In the genomic region with DNA sequence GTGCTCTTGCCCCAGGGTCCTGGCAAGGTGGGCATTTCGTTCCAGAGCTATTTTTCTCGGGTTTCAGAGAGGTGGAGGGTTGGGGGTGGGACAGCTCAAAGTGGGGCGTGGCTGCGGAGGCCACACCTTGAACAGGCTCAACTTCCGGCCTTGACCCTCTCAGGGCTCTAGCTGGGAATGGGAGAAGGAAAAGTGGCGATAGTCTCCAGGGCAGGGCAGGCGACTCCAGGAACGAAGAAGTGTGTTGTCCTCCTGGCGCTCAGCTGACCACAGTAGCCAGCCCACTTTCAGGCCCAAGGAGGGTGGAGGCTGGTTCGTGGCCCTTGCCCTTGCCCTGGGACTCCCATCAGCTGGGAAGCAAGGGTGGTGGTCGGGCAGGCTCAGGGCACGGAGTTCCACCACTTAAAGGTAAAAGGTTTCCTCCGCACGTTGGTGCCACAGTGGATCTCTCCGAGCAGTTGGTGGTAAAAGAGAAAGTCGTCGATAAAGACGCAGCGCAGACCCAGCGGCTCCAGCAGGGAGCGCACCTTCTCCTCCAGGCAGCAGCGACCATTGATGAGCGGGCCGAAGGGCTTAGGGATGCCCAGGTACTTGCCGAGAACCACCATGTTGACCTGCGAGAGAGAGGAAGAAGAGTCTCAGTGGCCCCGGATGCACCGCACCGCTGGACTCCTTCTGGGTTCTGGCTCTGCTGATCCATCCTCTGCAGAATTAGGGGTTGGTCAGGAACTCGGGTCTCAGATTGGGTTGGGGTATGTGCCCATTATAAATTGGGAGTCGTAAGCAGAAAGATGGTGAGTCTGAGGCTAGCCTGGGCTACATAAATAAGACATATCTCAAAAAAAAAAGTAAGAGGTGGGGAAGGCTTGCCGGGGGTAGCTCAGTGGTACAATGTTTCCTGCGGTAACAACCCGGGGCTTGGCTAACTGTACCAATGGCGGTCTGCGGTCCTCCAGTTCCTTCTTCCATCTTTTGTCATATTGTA, we compare ENCODE assay signal across 8 mouse cellular contexts. TPM values are rescaled to one million over a fixed set of nuclear protein-coding genes. Genes with fewer than 3 reads are reported as not detected.
DNase-seq lines count a peak whose midpoint lies in the region; ATAC-seq and TF ChIP-seq lines count a peak whose summit lies in the region.

No protein-coding gene starts in this region.

- no peak for DNase-seq in cerebellum, adult 2 months
- DNase-seq in cerebellum, adult 18-20 months = no peak
- DNase-seq in heart, embryonic 10.5 days (ENCODE audit: low spot score) = peak; percentile 87
- DNase-seq in kidney, adult 2 months = peak; percentile 46
- DNase-seq in yolk sac, embryonic 10.5 days (ENCODE audit: low spot score) = peak; percentile 32

- H3K4me2 ChIP-seq in lung, embryonic 15.5 days = peak overlapping the region; percentile 69

- H3K4me3 ChIP-seq in cerebellum, adult 2 months (replicated peaks; ENCODE audit: insufficient read depth, low read depth, low read length) = no peak overlapping the region
- peak overlapping the region; percentile 66 for H3K4me3 ChIP-seq in brown adipose tissue, adult 24 weeks (ENCODE audit: insufficient read depth, low read depth, low read length)
- peak overlapping the region; percentile 63 for H3K4me3 ChIP-seq in heart, embryonic 10.5 days
- peak overlapping the region; percentile 59 for H3K4me3 ChIP-seq in kidney, adult 2 months (ENCODE audit: insufficient read depth, low read depth, low read length)
- H3K4me3 ChIP-seq in lung, embryonic 15.5 days = peak overlapping the region; percentile 38

- ATAC-seq in lung, embryonic 15.5 days (ENCODE audit: borderline replicate concordance, extremely low read depth, low FRiP score, low TSS enrichment) = peak; percentile 41
- peak; percentile 52 for ATAC-seq in neutrophil, adult 5-6 weeks (ENCODE audit: extremely low read depth, insufficient number of reproducible peaks, low FRiP score, poor library complexity, severe bottlenecking)

- no peak for TF ChIP-seq POLR2A in cerebellum, adult 2 months (IDR thresholded peaks at IDR 0.05; ENCODE audit: borderline replicate concordance, insufficient read depth, low read length)
- no peak for TF ChIP-seq POLR2A in kidney, adult 2 months (IDR thresholded peaks at IDR 0.05; ENCODE audit: low read depth, low read length)

- H3K36me3 ChIP-seq in heart, embryonic 10.5 days = no peaks in the 10 kb centered on the region
- H3K36me3 ChIP-seq in kidney, adult 2 months (ENCODE audit: control insufficient read depth, insufficient read depth, low read length) = no peaks in the 10 kb centered on the region
- H3K36me3 ChIP-seq in lung, embryonic 15.5 days = no peaks in the 10 kb centered on the region

- H3K9me3 ChIP-seq in heart, embryonic 10.5 days = no peaks in the 10 kb centered on the region
- H3K9me3 ChIP-seq in lung, embryonic 15.5 days = no peaks in the 10 kb centered on the region

- H3K4me1 ChIP-seq in cerebellum, adult 2 months (ENCODE audit: control insufficient read depth, insufficient read depth, low read length) = no peaks in the 10 kb centered on the region
- H3K4me1 ChIP-seq in brown adipose tissue, adult 24 weeks (ENCODE audit: control insufficient read depth, insufficient read depth, insufficient read length, low read length) = no peaks in the 10 kb centered on the region
- peaks cover 67% of the 10 kb centered on the region for H3K4me1 ChIP-seq in heart, embryonic 10.5 days
- no peaks in the 10 kb centered on the region for H3K4me1 ChIP-seq in kidney, adult 2 months (ENCODE audit: control insufficient read depth, insufficient read depth, low read length)
- H3K4me1 ChIP-seq in lung, embryonic 15.5 days = peaks cover 12% of the 10 kb centered on the region

- TF ChIP-seq CTCF in cerebellum, adult 2 months (IDR thresholded peaks at IDR 0.05; ENCODE audit: borderline replicate concordance, insufficient read depth, low read depth, low read length) = 0 out of 2 replicates have a peak, but pooled peaks have one; percentile 12
- TF ChIP-seq CTCF in kidney, adult 2 months (conservative IDR thresholded peaks at IDR 0.05; ENCODE audit: insufficient read depth, insufficient read length, low read depth, low read length) = peak; percentile 46; the same call in 1 of the 2 replicates

- peak overlapping the region; percentile 39 for H3K9ac ChIP-seq in lung, embryonic 15.5 days

- H3K27me3 ChIP-seq in cerebellum, adult 2 months (ENCODE audit: control insufficient read depth, insufficient read depth, low read length) = no peaks in the 10 kb centered on the region
- H3K27me3 ChIP-seq in heart, embryonic 10.5 days (ENCODE audit: insufficient read depth, poor library complexity, severe bottlenecking) = peaks cover 3% of the 10 kb centered on the region; the same call in 1 of the 2 replicates
- H3K27me3 ChIP-seq in kidney, adult 2 months (replicated peaks; ENCODE audit: control insufficient read depth, insufficient read depth, low read length) = no peaks in the 10 kb centered on the region
- no peaks in the 10 kb centered on the region; the same call in 1 of the 2 replicates for H3K27me3 ChIP-seq in lung, embryonic 15.5 days

- H3K27ac ChIP-seq in cerebellum, adult 2 months (ENCODE audit: insufficient read depth, low read length) = no peak overlapping the region
- no peak overlapping the region for H3K27ac ChIP-seq in brown adipose tissue, adult 24 weeks (replicated peaks; ENCODE audit: low read depth, low read length)
- peak overlapping the region; percentile 88 for H3K27ac ChIP-seq in heart, embryonic 10.5 days
- H3K27ac ChIP-seq in kidney, adult 2 months (ENCODE audit: insufficient read depth, low read depth, low read length) = no peak overlapping the region
- peak overlapping the region; percentile 54 for H3K27ac ChIP-seq in lung, embryonic 15.5 days

- WGBS in cerebellum, adult 2 months = 35% methylated on average over 36 of the region's 36 CpGs
- WGBS in heart, embryonic 10.5 days = 26% methylated on average over 36 of the region's 36 CpGs
- 28% methylated on average over 36 of the region's 36 CpGs for WGBS in kidney, adult 2 months
- WGBS in lung, embryonic 15.5 days = 28% methylated on average over 36 of the region's 36 CpGs

RNA-seq across cellular contexts. Expression of gene Padi3, which starts 4.1 kb away (rescaled TPM):
- polyA plus RNA-seq in cerebellum, adult 2 months (2012; rRNA removed) = not detected in 2 replicates
- not detected in 2 replicates for polyA plus RNA-seq in brown adipose tissue, adult 24 weeks (2012; ENCODE audit: insufficient read depth, insufficient read length, missing spikeins)
- 0.87 and 0.96 TPM in 2 replicates for polyA plus RNA-seq in heart, embryonic 10.5 days (2016; fragmentation: Nextera tagmentation; extraction: Ambion mirVana)
- polyA plus RNA-seq in kidney, adult 2 months (2012; rRNA removed) = 0.03 TPM in 2 replicates
- polyA plus RNA-seq in lung, embryonic 15.5 days (2015; fragmentation: Nextera tagmentation; extraction: Ambion mirVana) = 0.31 and 0.34 TPM in 2 replicates
- not detected in 2 replicates for total RNA-seq in neutrophil, adult 5-6 weeks (2017)

RNA-seq across cellular contexts. Expression of gene Padi1, which starts 31.0 kb away (rescaled TPM):
- polyA plus RNA-seq in cerebellum, adult 2 months (2012; rRNA removed) = 0.05 and 0.08 TPM in 2 replicates
- polyA plus RNA-seq in brown adipose tissue, adult 24 weeks (2012; ENCODE audit: insufficient read depth, insufficient read length, missing spikeins) = not detected in 2 replicates
- polyA plus RNA-seq in heart, embryonic 10.5 days (2016; fragmentation: Nextera tagmentation; extraction: Ambion mirVana) = 0.16 TPM in 2 replicates
- polyA plus RNA-seq in kidney, adult 2 months (2012; rRNA removed) = 0.13 and 0.23 TPM in 2 replicates
- polyA plus RNA-seq in lung, embryonic 15.5 days (2015; fragmentation: Nextera tagmentation; extraction: Ambion mirVana) = 0.10 and 0.16 TPM in 2 replicates
- 0.49 and 0.81 TPM in 2 replicates for total RNA-seq in neutrophil, adult 5-6 weeks (2017)

RNA-seq across cellular contexts. Expression of gene Padi4, which starts 40.5 kb away (rescaled TPM):
- 0.11 and 0.14 TPM in 2 replicates for polyA plus RNA-seq in cerebellum, adult 2 months (2012; rRNA removed)
- polyA plus RNA-seq in brown adipose tissue, adult 24 weeks (2012; ENCODE audit: insufficient read depth, insufficient read length, missing spikeins) = 0.99 TPM in 1 of 2 replicates, not detected in the other
- polyA plus RNA-seq in heart, embryonic 10.5 days (2016; fragmentation: Nextera tagmentation; extraction: Ambion mirVana) = 1.9 and 2.9 TPM in 2 replicates
- 0.38 and 0.44 TPM in 2 replicates for polyA plus RNA-seq in kidney, adult 2 months (2012; rRNA removed)
- 1.8 and 2.1 TPM in 2 replicates for polyA plus RNA-seq in lung, embryonic 15.5 days (2015; fragmentation: Nextera tagmentation; extraction: Ambion mirVana)
- total RNA-seq in neutrophil, adult 5-6 weeks (2017) = 148 and 162 TPM in 2 replicates

Comparison
In these comparisons a context has a peak if more than half of its experiments do, and no peak if none do; other contexts are left out.
1. DNase-seq: peak in heart, embryonic 10.5 days (single experiment), kidney, adult 2 months (single experiment) and yolk sac, embryonic 10.5 days (single experiment); none in cerebellum, adult 2 months (0 of 2) and cerebellum, adult 18-20 months (0 of 2).
2. H3K27ac ChIP-seq: peak in heart, embryonic 10.5 days (single experiment) and lung, embryonic 15.5 days (single experiment); none in cerebellum, adult 2 months (single experiment), brown adipose tissue, adult 24 weeks (single experiment) and kidney, adult 2 months (single experiment).